Mouse (Mus musculus) CH12.LX (cell line): Measurements from ENCODE around the gene Efhd1. TPM values are rescaled to one million over a fixed set of nuclear protein-coding genes. Genes with fewer than 3 reads are reported as not detected.

Source experiments
- DNase-seq: peaks from one replicate; pipeline ENCODE4 v3.0.0-alpha.2; 2013; ENCODE audit errors: extremely low read depth
- H3K27ac ChIP-seq: 2 replicates; pipeline ENCODE4 v1.5.1; 2012; ENCODE audit warnings: low read depth, mild to moderate bottlenecking, control low read depth, moderate library complexity; ENCODE audit not compliant: insufficient read depth
- H3K27me3 ChIP-seq: replicated peaks from 2 replicates; pipeline ENCODE3; 2012; ENCODE audit warnings: inconsistent platforms
- H3K36me3 ChIP-seq, 2 experiments: replicated peaks in 1 of 2; 2 replicates each; pipeline versions ENCODE3 to v1.6.1; 2012; ENCODE audit warnings: inconsistent platforms in 1 of 2, low read length in 1 of 2, mild to moderate bottlenecking in 1 of 2, mixed read lengths in 1 of 2, moderate library complexity in 1 of 2; ENCODE audit not compliant: control insufficient read depth in 1 of 2, insufficient read depth in 1 of 2
- H3K4me1 ChIP-seq, 2 experiments: 2 replicates each; pipeline ENCODE4 v1.6.1; 2012; ENCODE audit warnings: inconsistent platforms in 1 of 2, moderate library complexity in 1 of 2; ENCODE audit not compliant: insufficient read depth in 2 of 2, control insufficient read depth in 1 of 2
- H3K4me2 ChIP-seq: 2 replicates; pipeline ENCODE4 v1.6.1; 2012; ENCODE audit warnings: low read depth, mild to moderate bottlenecking, control low read depth; ENCODE audit not compliant: poor library complexity, insufficient read depth, severe bottlenecking
- H3K4me3 ChIP-seq, 3 experiments: fragments of 150-350 bp in 1 of 3; sonication (generic) in 1 of 3; replicated peaks in 1 of 3; 2 replicates each; pipeline versions ENCODE3 to v1.5.1; 2011 to 2012; ENCODE audit warnings: low read depth in 2 of 3, low read length in 2 of 3, mild to moderate bottlenecking in 2 of 3, moderate library complexity in 2 of 3, control low read depth in 1 of 3, improper control_type of control experiment in 1 of 3, inconsistent platforms in 1 of 3, mixed read lengths in 1 of 3; ENCODE audit not compliant: poor library complexity in 1 of 3
- H3K79me2 ChIP-seq: replicated peaks from 2 replicates; pipeline ENCODE4 v1.6.1; 2012; ENCODE audit warnings: mild to moderate bottlenecking, moderate library complexity; ENCODE audit not compliant: control insufficient read depth, poor library complexity, insufficient read depth, severe bottlenecking; ENCODE audit errors: extremely low read depth
- H3K9ac ChIP-seq: 2 replicates; pipeline ENCODE4 v1.6.1; 2012; ENCODE audit warnings: low read depth, mild to moderate bottlenecking, control low read depth, moderate library complexity; ENCODE audit not compliant: insufficient read depth
- H3K9me3 ChIP-seq: replicated peaks from 2 replicates; pipeline ENCODE3; 2012; ENCODE audit warnings: low read length, inconsistent platforms, mixed read lengths
- CHD1 ChIP-seq: IDR thresholded peaks from 2 replicates; pipeline ENCODE4 v1.6.1; 2012; ENCODE audit warnings: low read depth, low read length, improper control_type of control experiment, inconsistent platforms
- CHD2 ChIP-seq: IDR thresholded peaks from 2 replicates; pipeline ENCODE4 v1.6.1; 2011; ENCODE audit warnings: low read length, improper control_type of control experiment
- CTCF ChIP-seq, 2 experiments: IDR thresholded peaks in 1 of 2; conservative IDR thresholded peaks in 1 of 2; 2 replicates each; pipeline ENCODE4 v1.5.1; 2011 to 2012; ENCODE audit warnings: low read depth in 2 of 2, low read length in 2 of 2, improper control_type of control experiment in 1 of 2, inconsistent platforms in 1 of 2, mild to moderate bottlenecking in 1 of 2, moderate library complexity in 1 of 2
- E2F4 ChIP-seq: IDR thresholded peaks from 2 replicates; pipeline ENCODE4 v1.6.1; 2011; ENCODE audit warnings: low read depth, low read length, improper control_type of control experiment; ENCODE audit not compliant: insufficient replicate concordance
- EP300 ChIP-seq: IDR thresholded peaks from 2 replicates; pipeline ENCODE4 v1.6.1; 2011; ENCODE audit warnings: low read length, improper control_type of control experiment
- ETS1 ChIP-seq: conservative IDR thresholded peaks from 2 replicates; pipeline ENCODE4 v1.6.1; 2012; ENCODE audit warnings: low read depth, mild to moderate bottlenecking, inconsistent platforms, low read length, improper control_type of control experiment, moderate library complexity
- GABPA ChIP-seq: IDR thresholded peaks from 2 replicates; pipeline ENCODE4 v1.6.1; 2012; ENCODE audit warnings: low read depth, low read length, improper control_type of control experiment, inconsistent platforms; ENCODE audit not compliant: insufficient replicate concordance
- HCFC1 ChIP-seq: IDR thresholded peaks from 2 replicates; pipeline ENCODE4 v1.6.1; 2012; ENCODE audit warnings: low read depth, mild to moderate bottlenecking, inconsistent platforms, low read length, improper control_type of control experiment
- IRF4 ChIP-seq: IDR thresholded peaks from 2 replicates; pipeline ENCODE4 v1.6.1; 2014; ENCODE audit warnings: low read depth, mild to moderate bottlenecking, inconsistent platforms, low read length, improper control_type of control experiment
- JUN ChIP-seq: IDR thresholded peaks from 2 replicates; pipeline ENCODE4 v1.6.1; 2011; ENCODE audit warnings: low read depth, mild to moderate bottlenecking, low read length, improper control_type of control experiment, moderate library complexity; ENCODE audit not compliant: insufficient read depth
- JUND ChIP-seq: conservative IDR thresholded peaks from 2 replicates; pipeline ENCODE4 v1.6.1; 2011; ENCODE audit warnings: low read depth, low read length, improper control_type of control experiment
- KAT2A ChIP-seq: IDR thresholded peaks from 2 replicates; pipeline ENCODE4 v1.6.1; 2012; ENCODE audit warnings: low read length, improper control_type of control experiment, inconsistent platforms; ENCODE audit not compliant: insufficient replicate concordance
- MAFK ChIP-seq: IDR thresholded peaks from 2 replicates; pipeline ENCODE4 v1.6.1; 2011; ENCODE audit warnings: low read length, improper control_type of control experiment; ENCODE audit not compliant: insufficient replicate concordance
- MEF2A ChIP-seq: IDR thresholded peaks from 2 replicates; pipeline ENCODE4 v1.6.1; 2014; ENCODE audit warnings: low read depth, mild to moderate bottlenecking, inconsistent platforms, low read length, improper control_type of control experiment, borderline replicate concordance
- MXI1 ChIP-seq: IDR thresholded peaks from 2 replicates; pipeline ENCODE4 v1.6.1; 2011; ENCODE audit warnings: mild to moderate bottlenecking, low read depth, low read length, improper control_type of control experiment
- MYC ChIP-seq: IDR thresholded peaks from 2 replicates; pipeline ENCODE4 v1.6.1; 2011; ENCODE audit warnings: low read depth, mild to moderate bottlenecking, improper control_type of control experiment, low read length
- NELFE ChIP-seq: IDR thresholded peaks from 2 replicates; pipeline ENCODE4 v1.6.1; 2011; ENCODE audit warnings: low read depth, low read length, improper control_type of control experiment
- NRF1 ChIP-seq: IDR thresholded peaks from 2 replicates; pipeline ENCODE4 v1.6.1; 2014; ENCODE audit warnings: low read depth, mild to moderate bottlenecking, inconsistent platforms, low read length, improper control_type of control experiment, moderate library complexity
- PAX5 ChIP-seq: IDR thresholded peaks from 2 replicates; pipeline ENCODE4 v1.6.1; 2012; ENCODE audit warnings: low read length, inconsistent platforms, mixed read lengths
- POLR2AphosphoS2 ChIP-seq: IDR thresholded peaks from 2 replicates; pipeline ENCODE4 v1.6.1; 2011; ENCODE audit warnings: low read depth, low read length, improper control_type of control experiment
- RCOR1 ChIP-seq: conservative IDR thresholded peaks from 2 replicates; pipeline ENCODE4 v1.6.1; 2012; ENCODE audit warnings: low read depth, mild to moderate bottlenecking, inconsistent platforms, low read length, improper control_type of control experiment
- SIN3A ChIP-seq: IDR thresholded peaks from 2 replicates; pipeline ENCODE4 v1.6.1; 2012; ENCODE audit warnings: low read length, improper control_type of control experiment, inconsistent platforms
- TBP ChIP-seq: conservative IDR thresholded peaks from 2 replicates; pipeline ENCODE4 v1.6.1; 2011; ENCODE audit warnings: low read depth, low read length, improper control_type of control experiment
- UBTF ChIP-seq: IDR thresholded peaks from 2 replicates; pipeline ENCODE4 v1.6.1; 2012; ENCODE audit warnings: low read depth, mild to moderate bottlenecking, inconsistent platforms, low read length, improper control_type of control experiment, moderate library complexity
- USF1 ChIP-seq: IDR thresholded peaks from 2 replicates; pipeline ENCODE4 v1.6.1; 2014; ENCODE audit warnings: low read depth, mild to moderate bottlenecking, inconsistent platforms, low read length, improper control_type of control experiment
- USF2 ChIP-seq: conservative IDR thresholded peaks from 2 replicates; pipeline ENCODE4 v1.6.1; 2011; ENCODE audit warnings: low read depth, low read length, improper control_type of control experiment
- ZC3H11A ChIP-seq: IDR thresholded peaks from 2 replicates; pipeline ENCODE4 v1.6.1; 2012; ENCODE audit warnings: low read depth, mild to moderate bottlenecking, inconsistent platforms, low read length, improper control_type of control experiment
- ZKSCAN1 ChIP-seq: IDR thresholded peaks from 2 replicates; pipeline ENCODE4 v1.6.1; 2012; ENCODE audit warnings: low read depth, inconsistent platforms, low read length, improper control_type of control experiment, borderline replicate concordance
- ZMIZ1 ChIP-seq: IDR thresholded peaks from 2 replicates; pipeline ENCODE4 v1.6.1; 2012; ENCODE audit warnings: low read depth, mild to moderate bottlenecking, inconsistent platforms, low read length, improper control_type of control experiment
- ZNF384 ChIP-seq: IDR thresholded peaks from 2 replicates; pipeline ENCODE4 v1.6.1; 2012; ENCODE audit warnings: low read depth, low read length, improper control_type of control experiment, inconsistent platforms
- dilution Hi-C: fragments of 300-500 bp; cut with MboI; formaldehyde crosslinking; loops from 2 replicates; pipeline ENCODE4 v1.14.3; 2020; ENCODE audit warnings: low sequenced_read_pairs; ENCODE audit not compliant: extremely low pct_unique_long_range_greater_than_20kb, extremely low pct_ligation_motif_present
- in situ Hi-C: fragments of 300-500 bp; cut with MboI; formaldehyde crosslinking; loops from 3 replicates; pipeline ENCODE4 v1.14.3; 2019; ENCODE audit warnings: low sequenced_read_pairs, low pct_ligation_motif_present, low pct_unique_long_range_greater_than_20kb, mixed read lengths
- polyA plus RNA-seq: library from polyadenylated mRNA; unstranded; fragments of >175 nt; gene quantifications from 2 replicates; pipeline ENCODE4 v1.2.1, GENCODE M21; 2012; ENCODE audit warnings: low read depth; ENCODE audit not compliant: insufficient read length
- total RNA-seq, 2 experiments: library from RNA; depleted of rRNA; stranded (reverse); fragments of 300-350 nt in 1 of 2; fragments of >200 nt in 1 of 2; gene quantifications; 2 replicates each; pipeline ENCODE4 v1.2.3; 2012 to 2014

Gene Efhd1
- total and polyA plus RNA-seq, 3 experiments = 0.12 to 1.2 (median 0.13) TPM

- in situ Hi-C loops = no loop called here
- TF ChIP-seq ZC3H11A (no peak), ETS1 (0 out of 2 replicates have a peak, but pooled peaks have one; percentile 10), IRF4 (peak; percentile 35; the same call in 1 of the 2 replicates), SIN3A (peak; percentile 71), EP300 (0 out of 2 replicates have a peak, but pooled peaks have one; percentile 40), MAFK (0 out of 2 replicates have a peak, but pooled peaks have one; percentile 5), MYC (no peak), TBP (peak; percentile 54; the same call in 1 of the 2 replicates), KAT2A (no peak)
- TF ChIP-seq, all 38 proteins: peak for 6
- H3K27ac ChIP-seq = peak overlapping the region; percentile 94
Observed at GRCm38 (mm10) chr1:87322778-87323177, 58.6 kb downstream of the Efhd1 start.

GRCm38 (mm10) chr1:87324649-87325048 is 60.5 kb downstream of the Efhd1 start:
- peak overlapping the region; percentile 95 for H3K27ac ChIP-seq
- H3K27me3 ChIP-seq = no peaks in the 10 kb centered on the region
- H3K4me1 ChIP-seq = peaks cover 9 to 49% of the 10 kb centered on the region in 2 experiments
- peak overlapping the region; percentile 81; the same call in 1 of the 2 replicates for H3K9ac ChIP-seq
- peaks cover 21% of the 10 kb centered on the region for H3K79me2 ChIP-seq
- DNase-seq = peak; percentile 91
- H3K36me3 ChIP-seq = peaks cover 0 to under 1% of the 10 kb centered on the region in 2 experiments
- peak overlapping the region; percentile 20 to 38 (median 34) for H3K4me3 ChIP-seq
- in situ Hi-C loops = no loop called here
- H3K9me3 ChIP-seq = peaks cover 4% of the 10 kb centered on the region
- dilution Hi-C loops = no loop called here
- peak overlapping the region; percentile 48 for H3K4me2 ChIP-seq
- TF ChIP-seq UBTF (peak; percentile 42; the same call in 1 of the 2 replicates), MYC (peak; percentile 80), ETS1 (peak; percentile 97), USF2 (no peak), RCOR1 (peak; percentile 76; the same call in 1 of the 2 replicates), ZC3H11A (no peak), TBP (peak; percentile 40; the same call in 1 of the 2 replicates), MXI1 (0 out of 2 replicates have a peak, but pooled peaks have one; percentile 17), CHD2 (peak; percentile 79), NELFE (peak; percentile 58; the same call in 1 of the 2 replicates), JUND (no peak; the same call in 1 of the 2 replicates), ZNF384 (peak; percentile 35; the same call in 1 of the 2 replicates), NRF1 (no peak), JUN (peak; percentile 67), CHD1 (peak; percentile 77; the same call in 1 of the 2 replicates), EP300 (peak; percentile 91), KAT2A (no peak), HCFC1 (peak; percentile 44; the same call in 1 of the 2 replicates), ZKSCAN1 (no peak), ZMIZ1 (peak; percentile 68; the same call in 1 of the 2 replicates), USF1 (no peak), PAX5 (no peak), MEF2A (peak; percentile 99), E2F4 (no peak; the same call in 1 of the 2 replicates), CTCF (conservative IDR thresholded peaks at IDR 0.05 in 1 of 2, IDR thresholded peaks at IDR 0.05 in 1 of 2; ENCODE audit: low read depth in 2 of 2, low read length in 2 of 2) (no peak), POLR2AphosphoS2 (no peak), GABPA (no peak)

More at GRCm38 (mm10) chr1:87322778-87323177, 58.6 kb downstream of the Efhd1 start:
- Histone ChIP-seq H3K4me2 (peak overlapping the region; percentile 57), H3K4me1 (peaks cover 9 to 49% of the 10 kb centered on the region in 2 experiments), H3K27me3 (no peaks in the 10 kb centered on the region), H3K79me2 (peaks cover 8% of the 10 kb centered on the region), H3K9me3 (peaks cover 8% of the 10 kb centered on the region), H3K9ac (peak overlapping the region; percentile 81), H3K36me3 (no peaks in the 10 kb centered on the region), H3K4me3 (no peak overlapping the region)
- no peak for DNase-seq
- dilution Hi-C loops = no loop called here
